Mouse (Mus musculus) olfactory bulb, adult 2 months (tissue): ENCODE measurements around the gene Kif28.

Source experiments
- CTCF ChIP-seq: fragments of 200-500 bp; IDR thresholded peaks from 2 replicates; pipeline ENCODE4 v1.5.1; 2012; ENCODE audit warnings: low read depth, mild to moderate bottlenecking, low read length, moderate library complexity; ENCODE audit not compliant: insufficient read depth
- POLR2A ChIP-seq: fragments of 200-500 bp; IDR thresholded peaks from 2 replicates; pipeline ENCODE4 v1.6.1; 2012; ENCODE audit warnings: mild to moderate bottlenecking, low read depth, low read length, moderate library complexity; ENCODE audit not compliant: insufficient read depth

- TF ChIP-seq CTCF (no peak), POLR2A (no peak)
These were observed 34.3 kb downstream of the Kif28 start for GRCm38 (mm10) chr1:179710739-179711138.
